Mouse (Mus musculus): ENCODE measurements around the gene Mink1. TPM values are rescaled to one million over a fixed set of nuclear protein-coding genes. Genes with fewer than 3 reads are reported as not detected.

Gene Mink1
- polyA plus RNA-seq, 1 experiment, result 222 TPM

GRCm38 (mm10) chr11:70597301-70597700 lies 34.6 kb downstream of the Mink1 start:
- 78% methylated on average over 6 of the region's 6 CpGs for WGBS
- DNase-seq, result no peak
- H3K4me3 ChIP-seq (replicated peaks; ENCODE audit: insufficient read depth, low read depth, low read length), result no peak overlapping the region
- no peak for TF ChIP-seq POLR2A (IDR thresholded peaks at IDR 0.05; ENCODE audit: borderline replicate concordance, insufficient read depth, low read length)
- no peak for TF ChIP-seq CTCF (IDR thresholded peaks at IDR 0.05; ENCODE audit: borderline replicate concordance, insufficient read depth, low read depth, low read length)
- H3K4me1 ChIP-seq (ENCODE audit: control insufficient read depth, insufficient read depth, low read length), result peaks cover 6% of the 10 kb centered on the region
- H3K27me3 ChIP-seq (ENCODE audit: control insufficient read depth, insufficient read depth, low read length), result no peaks in the 10 kb centered on the region
- H3K27ac ChIP-seq (ENCODE audit: insufficient read depth, low read length), result peak overlapping the region; percentile 34; the same call in 1 of the 2 replicates

- no peak overlapping the region for H3K27ac ChIP-seq (ENCODE audit: insufficient read depth, low read length)
- H3K27me3 ChIP-seq (ENCODE audit: control insufficient read depth, insufficient read depth, low read length), result no peaks in the 10 kb centered on the region
- no peak for TF ChIP-seq POLR2A (IDR thresholded peaks at IDR 0.05; ENCODE audit: borderline replicate concordance, insufficient read depth, low read length)
- no peak for TF ChIP-seq CTCF (IDR thresholded peaks at IDR 0.05; ENCODE audit: borderline replicate concordance, insufficient read depth, low read depth, low read length)
- no peak for DNase-seq
- H3K4me1 ChIP-seq (ENCODE audit: control insufficient read depth, insufficient read depth, low read length), result peaks cover 6% of the 10 kb centered on the region
- WGBS, result 86% methylated on average over 9 of the region's 9 CpGs
- H3K4me3 ChIP-seq (replicated peaks; ENCODE audit: insufficient read depth, low read depth, low read length), result no peak overlapping the region
These were observed 35.8 kb downstream of the Mink1 start for GRCm38 (mm10) chr11:70598451-70598953.

GRCm38 (mm10) chr11:70605024-70605566 lies 42.4 kb downstream of the Mink1 start:
- H3K27ac ChIP-seq (ENCODE audit: insufficient read depth, low read length), result no peak overlapping the region
- H3K27me3 ChIP-seq (ENCODE audit: control insufficient read depth, insufficient read depth, low read length), result no peaks in the 10 kb centered on the region
- H3K4me1 ChIP-seq (ENCODE audit: control insufficient read depth, insufficient read depth, low read length), result no peaks in the 10 kb centered on the region
- DNase-seq, result peak; percentile 74 to 82
- 29% methylated on average over 14 of the region's 14 CpGs for WGBS
- TF ChIP-seq CTCF (IDR thresholded peaks at IDR 0.05; ENCODE audit: borderline replicate concordance, insufficient read depth, low read depth, low read length) (peak; percentile 99), POLR2A (IDR thresholded peaks at IDR 0.05; ENCODE audit: borderline replicate concordance, insufficient read depth, low read length) (no peak)
- no peak overlapping the region for H3K4me3 ChIP-seq (replicated peaks; ENCODE audit: insufficient read depth, low read depth, low read length)

- H3K4me1 ChIP-seq (ENCODE audit: control insufficient read depth, insufficient read depth, low read length), result no peaks in the 10 kb centered on the region
- H3K27ac ChIP-seq (ENCODE audit: insufficient read depth, low read length), result no peak overlapping the region
- no peak for TF ChIP-seq CTCF (IDR thresholded peaks at IDR 0.05; ENCODE audit: borderline replicate concordance, insufficient read depth, low read depth, low read length)
- TF ChIP-seq POLR2A (IDR thresholded peaks at IDR 0.05; ENCODE audit: borderline replicate concordance, insufficient read depth, low read length), result no peak
- 77% methylated on average over 12 of the region's 12 CpGs for WGBS
- no peak for DNase-seq
- no peak overlapping the region for H3K4me3 ChIP-seq (replicated peaks; ENCODE audit: insufficient read depth, low read depth, low read length)
- no peaks in the 10 kb centered on the region for H3K27me3 ChIP-seq (ENCODE audit: control insufficient read depth, insufficient read depth, low read length)
These were observed 44.0 kb downstream of the Mink1 start for GRCm38 (mm10) chr11:70606717-70607116.

GRCm38 (mm10) chr11:70607611-70608010 lies 44.9 kb downstream of the Mink1 start:
- 78% methylated on average over 9 of the region's 9 CpGs for whole genome bisulfite sequencing
- no peak for DNase-seq
- no peak overlapping the region for H3K4me3 ChIP-seq (replicated peaks; ENCODE audit: insufficient read depth, low read depth, low read length)
- TF ChIP-seq CTCF (IDR thresholded peaks at IDR 0.05; ENCODE audit: borderline replicate concordance, insufficient read depth, low read depth, low read length) (no peak), POLR2A (IDR thresholded peaks at IDR 0.05; ENCODE audit: borderline replicate concordance, insufficient read depth, low read length) (no peak)
- H3K4me1 ChIP-seq (ENCODE audit: control insufficient read depth, insufficient read depth, low read length), result no peaks in the 10 kb centered on the region
- H3K27ac ChIP-seq (ENCODE audit: insufficient read depth, low read length), result no peak overlapping the region
- no peaks in the 10 kb centered on the region for H3K27me3 ChIP-seq (ENCODE audit: control insufficient read depth, insufficient read depth, low read length)

GRCm38 (mm10) chr11:70608381-70609066 lies 45.8 kb downstream of the Mink1 start:
- WGBS, result 81% methylated on average over 26 of the region's 26 CpGs
- TF ChIP-seq CTCF (IDR thresholded peaks at IDR 0.05; ENCODE audit: borderline replicate concordance, insufficient read depth, low read depth, low read length) (peak; percentile 25; the same call in 1 of the 2 replicates), POLR2A (IDR thresholded peaks at IDR 0.05; ENCODE audit: borderline replicate concordance, insufficient read depth, low read length) (no peak)

GRCm38 (mm10) chr11:70610752-70611151 lies 48.1 kb downstream of the Mink1 start:
- no peak overlapping the region for H3K27ac ChIP-seq (ENCODE audit: insufficient read depth, low read length)
- no peak for DNase-seq
- H3K4me1 ChIP-seq (ENCODE audit: control insufficient read depth, insufficient read depth, low read length), result peaks cover 3% of the 10 kb centered on the region; the same call in 1 of the 2 replicates
- WGBS, result 77% methylated on average over 4 of the region's 4 CpGs
- H3K27me3 ChIP-seq (ENCODE audit: control insufficient read depth, insufficient read depth, low read length), result no peaks in the 10 kb centered on the region
- no peak for TF ChIP-seq POLR2A (IDR thresholded peaks at IDR 0.05; ENCODE audit: borderline replicate concordance, insufficient read depth, low read length)
- TF ChIP-seq CTCF (IDR thresholded peaks at IDR 0.05; ENCODE audit: borderline replicate concordance, insufficient read depth, low read depth, low read length), result peak; percentile 9; the same call in 1 of the 2 replicates
- H3K4me3 ChIP-seq (replicated peaks; ENCODE audit: insufficient read depth, low read depth, low read length), result no peak overlapping the region

More at GRCm38 (mm10) chr11:70608381-70609066, 45.8 kb downstream of the Mink1 start:
- H3K4me3 ChIP-seq (replicated peaks; ENCODE audit: insufficient read depth, low read depth, low read length), result no peak overlapping the region
- H3K27ac ChIP-seq (ENCODE audit: insufficient read depth, low read length), result no peak overlapping the region
- no peaks in the 10 kb centered on the region for H3K4me1 ChIP-seq (ENCODE audit: control insufficient read depth, insufficient read depth, low read length)
- no peaks in the 10 kb centered on the region for H3K27me3 ChIP-seq (ENCODE audit: control insufficient read depth, insufficient read depth, low read length)
- no peak for DNase-seq

GRCm38 (mm10) chr11:70612505-70612904 lies 49.8 kb downstream of the Mink1 start:
- no peak for DNase-seq
- Histone ChIP-seq H3K4me3 (replicated peaks; ENCODE audit: insufficient read depth, low read depth, low read length) (no peak overlapping the region), H3K4me1 (ENCODE audit: control insufficient read depth, insufficient read depth, low read length) (peaks cover 4% of the 10 kb centered on the region; the same call in 1 of the 2 replicates), H3K27ac (ENCODE audit: insufficient read depth, low read length) (no peak overlapping the region), H3K27me3 (ENCODE audit: control insufficient read depth, insufficient read depth, low read length) (no peaks in the 10 kb centered on the region)
- TF ChIP-seq POLR2A (IDR thresholded peaks at IDR 0.05; ENCODE audit: borderline replicate concordance, insufficient read depth, low read length) (no peak), CTCF (IDR thresholded peaks at IDR 0.05; ENCODE audit: borderline replicate concordance, insufficient read depth, low read depth, low read length) (no peak)
- 71% methylated on average over 7 of the region's 7 CpGs for WGBS
